In the genomic region with DNA sequence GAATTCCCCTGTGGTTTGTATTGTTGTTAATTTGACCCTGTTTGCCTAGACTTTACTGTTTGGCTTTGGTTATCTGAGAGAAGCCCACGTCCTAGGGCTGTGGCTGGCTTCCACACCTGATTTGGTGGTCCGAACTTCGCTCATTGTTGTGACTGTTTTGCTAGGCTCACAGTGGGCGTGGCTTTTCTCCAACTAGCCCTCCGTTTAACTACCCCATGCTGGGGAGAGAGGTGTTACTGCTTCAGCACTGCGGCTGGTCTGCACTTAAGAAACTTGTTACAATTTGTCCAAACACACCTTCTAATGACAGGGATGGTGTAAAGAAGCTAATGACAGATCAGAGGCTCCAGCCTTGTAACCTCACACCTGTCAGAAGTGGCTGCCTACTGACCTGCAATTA, we compare ENCODE assay signal across 19 mouse cellular contexts.
DNase-seq lines count a peak whose midpoint lies in the region; ATAC-seq and TF ChIP-seq lines count a peak whose summit lies in the region.
"Had no signal": no experiment of that assay in that cellular context is flagged by ENCODE, and none has a peak within 500 bp of the region (broad histone marks: within the 10 kb centered on the region; RNA-seq: fewer than 3 reads in every experiment).

No protein-coding gene starts in this region.

- H3K4me3 ChIP-seq in heart, embryonic 13.5 days, result no peak overlapping the region
- no peak overlapping the region for H3K4me3 ChIP-seq in heart, adult 2 months
- H3K4me3 ChIP-seq in CH12.LX (replicated peaks in 1 of 3; ENCODE audit: low read depth in 2 of 3, low read length in 2 of 3, poor library complexity in 1 of 3), result no peak overlapping the region
- H3K4me3 ChIP-seq in intestine, embryonic 16.5 days (ENCODE audit: low read length), result no peak overlapping the region
- H3K4me3 ChIP-seq: liver, embryonic 15.5 days; neural tube, embryonic 15.5 days; stomach, embryonic 15.5 days had no signal

- dilution Hi-C loops in CH12.LX (cut with MboI; ENCODE audit: extremely low pct_ligation_motif_present, extremely low pct_unique_long_range_greater_than_20kb, low sequenced_read_pairs), result no loop called here

- H3K9ac ChIP-seq in heart, embryonic 13.5 days, result no peak overlapping the region
- no peak overlapping the region for H3K9ac ChIP-seq in heart, adult 2 months (ENCODE audit: low read depth, low read length)
- H3K9ac ChIP-seq in CH12.LX (ENCODE audit: insufficient read depth, low read depth), result no peak overlapping the region
- H3K9ac ChIP-seq in intestine, embryonic 16.5 days (ENCODE audit: low read depth, low read length), result no peak overlapping the region
- H3K9ac ChIP-seq: liver, embryonic 15.5 days; neural tube, embryonic 15.5 days; stomach, embryonic 15.5 days had no signal

- no peak for TF ChIP-seq RAD21 in CH12.LX (IDR thresholded peaks at IDR 0.05; ENCODE audit: low read depth, low read length)

- TF ChIP-seq CTCF in heart, adult 2 months (IDR thresholded peaks at IDR 0.05), result no peak
- TF ChIP-seq CTCF in CH12.LX (conservative IDR thresholded peaks at IDR 0.05 in 1 of 2, IDR thresholded peaks at IDR 0.05 in 1 of 2; ENCODE audit: low read depth in 2 of 2, low read length in 2 of 2), result no peak

- H3K27me3 ChIP-seq in heart, embryonic 13.5 days (replicated peaks), result peaks cover 15% of the 10 kb centered on the region
- H3K27me3 ChIP-seq in heart, adult 2 months (ENCODE audit: control insufficient read depth, insufficient read depth, low read length), result no peaks in the 10 kb centered on the region
- no peaks in the 10 kb centered on the region for H3K27me3 ChIP-seq in CH12.LX (replicated peaks)
- H3K27me3 ChIP-seq in intestine, embryonic 16.5 days (replicated peaks; ENCODE audit: control insufficient read depth, insufficient read depth, low read length), result no peaks in the 10 kb centered on the region
- H3K27me3 ChIP-seq: stomach, embryonic 15.5 days had no signal

- intact Hi-C loops in heart, adult 2 months (cut with DNase I), result loop anchor here (5.0 to 10.0 kb wide), 5 partner anchors 130 to 1527 kb away; a partner anchor contains a TSS

- no peak for ATAC-seq in CD4-positive, CD25-positive, alpha-beta regulatory T cell, adult 4 months
- ATAC-seq in heart, embryonic 13.5 days (ENCODE audit: extremely low read depth, insufficient number of reproducible peaks, low FRiP score, low TSS enrichment), result no peak
- no peak for ATAC-seq in intestine, embryonic 16.5 days

- peak; percentile 3 for DNase-seq in CD4-positive, CD25-positive, alpha-beta regulatory T cell, adult 2 months (ENCODE audit: low read depth, low spot score)
- no peak for DNase-seq in heart, adult 2 months
- no peak for DNase-seq in CH12.LX (ENCODE audit: extremely low read depth)
- peak; percentile 18 for DNase-seq in induced T-regulatory cell, adult 2 months (ENCODE audit: low read depth)
- DNase-seq in T-cell, adult 2 months (ENCODE audit: low spot score), result no peak
- DNase-seq: adrenal gland, adult 2 months; cerebellum, adult 18-20 months; gastrocnemius, postnatal 36 days; heart, postnatal 10 days; layer of hippocampus, adult 9-11 months; lung, postnatal 10 days; thymus, postnatal 14 days had no signal

- peaks cover 3% of the 10 kb centered on the region; the same call in 1 of the 2 replicates for H3K9me3 ChIP-seq in heart, embryonic 13.5 days
- no peaks in the 10 kb centered on the region for H3K9me3 ChIP-seq in CH12.LX (replicated peaks; ENCODE audit: low read length)
- no peaks in the 10 kb centered on the region; the same call in 1 of the 2 replicates for H3K9me3 ChIP-seq in intestine, embryonic 16.5 days (ENCODE audit: control insufficient read depth, low read length)
- H3K9me3 ChIP-seq: liver, embryonic 15.5 days; neural tube, embryonic 15.5 days; stomach, embryonic 15.5 days had no signal

- no peak overlapping the region for H3K27ac ChIP-seq in heart, embryonic 13.5 days (replicated peaks)
- no peak overlapping the region for H3K27ac ChIP-seq in heart, adult 2 months
- H3K27ac ChIP-seq in CH12.LX (ENCODE audit: insufficient read depth, low read depth), result no peak overlapping the region
- H3K27ac ChIP-seq in intestine, embryonic 16.5 days (ENCODE audit: low read length), result no peak overlapping the region
- H3K27ac ChIP-seq: hindbrain, postnatal 0 days; liver, embryonic 15.5 days; neural tube, embryonic 15.5 days; stomach, embryonic 15.5 days had no signal

- H3K79me2 ChIP-seq in heart, adult 2 months (replicated peaks; ENCODE audit: control insufficient read depth, insufficient read depth, low read length), result no peaks in the 10 kb centered on the region
- H3K79me2 ChIP-seq in CH12.LX (replicated peaks; ENCODE audit: control insufficient read depth, extremely low read depth, insufficient read depth, poor library complexity, severe bottlenecking), result no peaks in the 10 kb centered on the region

- in situ Hi-C loops in CH12.LX (cut with MboI; ENCODE audit: low pct_ligation_motif_present, low pct_unique_long_range_greater_than_20kb, low sequenced_read_pairs), result no loop called here

- WGBS in heart, embryonic 13.5 days, result 2% methylated on average over 6 of the region's 6 CpGs
- WGBS in heart, adult 2 months, result 4% methylated on average over 6 of the region's 6 CpGs
- 3% methylated on average over 6 of the region's 6 CpGs for WGBS in intestine, embryonic 16.5 days

- peak overlapping the region; percentile 24 for H3K4me2 ChIP-seq in heart, embryonic 13.5 days
- peak overlapping the region; percentile 11; the same call in 1 of the 2 replicates for H3K4me2 ChIP-seq in CH12.LX (ENCODE audit: insufficient read depth, low read depth, poor library complexity, severe bottlenecking)
- no peak overlapping the region for H3K4me2 ChIP-seq in intestine, embryonic 16.5 days (ENCODE audit: low read depth, low read length)
- H3K4me2 ChIP-seq: liver, embryonic 15.5 days had no signal

- no peaks in the 10 kb centered on the region for H3K36me3 ChIP-seq in heart, embryonic 13.5 days
- no peaks in the 10 kb centered on the region for H3K36me3 ChIP-seq in heart, adult 2 months (ENCODE audit: control insufficient read depth, insufficient read depth, low read length)
- H3K36me3 ChIP-seq in CH12.LX (replicated peaks in 1 of 2; ENCODE audit: control insufficient read depth in 1 of 2, insufficient read depth in 1 of 2, low read length in 1 of 2), result no peaks in the 10 kb centered on the region
- H3K36me3 ChIP-seq in intestine, embryonic 16.5 days (ENCODE audit: control insufficient read depth, insufficient read depth, low read length), result no peaks in the 10 kb centered on the region
- H3K36me3 ChIP-seq: liver, embryonic 15.5 days; neural tube, embryonic 15.5 days; stomach, embryonic 15.5 days had no signal

- TF ChIP-seq EP300 in heart, adult 2 months (IDR thresholded peaks at IDR 0.05; ENCODE audit: insufficient read depth, low read depth, low read length), result no peak
- TF ChIP-seq EP300 in CH12.LX (IDR thresholded peaks at IDR 0.05; ENCODE audit: low read length), result no peak

- H3K4me1 ChIP-seq in heart, embryonic 13.5 days, result peaks cover 11% of the 10 kb centered on the region
- peaks cover 2% of the 10 kb centered on the region; the same call in 1 of the 2 replicates for H3K4me1 ChIP-seq in heart, adult 2 months (ENCODE audit: control insufficient read depth, insufficient read depth, low read length)
- peaks cover 4 to 21% of the 10 kb centered on the region in 2 experiments; a peak in 2 of 4 replicates for H3K4me1 ChIP-seq in CH12.LX (ENCODE audit: control insufficient read depth in 1 of 2, insufficient read depth in 2 of 2)
- H3K4me1 ChIP-seq in intestine, embryonic 16.5 days (ENCODE audit: control insufficient read depth, insufficient read depth, low read length), result 0 out of 2 replicates have a peak, but pooled peaks cover 3% of the 10 kb centered on the region
- H3K4me1 ChIP-seq: liver, embryonic 15.5 days; stomach, embryonic 15.5 days had no signal

- TF ChIP-seq POLR2A in heart, adult 2 months (IDR thresholded peaks at IDR 0.05; ENCODE audit: insufficient read depth, low read depth, low read length), result no peak
- no peak for TF ChIP-seq POLR2A in CH12.LX (IDR thresholded peaks at IDR 0.05; ENCODE audit: low read depth, low read length)

TF ChIP-seq in CH12.LX, 34 proteins besides CTCF, POLR2A, EP300 and RAD21:
- TF ChIP-seq GABPA (IDR thresholded peaks at IDR 0.05; ENCODE audit: insufficient replicate concordance, low read depth, low read length), result no peak
- no peak for TF ChIP-seq SIN3A (IDR thresholded peaks at IDR 0.05; ENCODE audit: low read length)
- TF ChIP-seq JUN (IDR thresholded peaks at IDR 0.05; ENCODE audit: insufficient read depth, low read depth, low read length), result no peak
- no peak for TF ChIP-seq ZC3H11A (IDR thresholded peaks at IDR 0.05; ENCODE audit: low read depth, low read length)
- no peak for TF ChIP-seq E2F4 (IDR thresholded peaks at IDR 0.05; ENCODE audit: insufficient replicate concordance, low read depth, low read length)
- no peak for TF ChIP-seq MAX (IDR thresholded peaks at IDR 0.05; ENCODE audit: low read length)
- TF ChIP-seq USF2 (conservative IDR thresholded peaks at IDR 0.05; ENCODE audit: low read depth, low read length), result no peak
- TF ChIP-seq BHLHE40 (IDR thresholded peaks at IDR 0.05; ENCODE audit: low read depth, low read length), result no peak
- no peak for TF ChIP-seq SMC3 (IDR thresholded peaks at IDR 0.05; ENCODE audit: low read depth, low read length)
- no peak for TF ChIP-seq POLR2AphosphoS2 (IDR thresholded peaks at IDR 0.05; ENCODE audit: low read depth, low read length)
- TF ChIP-seq JUND (conservative IDR thresholded peaks at IDR 0.05; ENCODE audit: low read depth, low read length), result no peak
- no peak for TF ChIP-seq NELFE (IDR thresholded peaks at IDR 0.05; ENCODE audit: low read depth, low read length)
- no peak for TF ChIP-seq NRF1 (IDR thresholded peaks at IDR 0.05; ENCODE audit: low read depth, low read length)
- TF ChIP-seq MYC (IDR thresholded peaks at IDR 0.05; ENCODE audit: low read depth, low read length), result no peak
- no peak for TF ChIP-seq ELF1 (IDR thresholded peaks at IDR 0.05; ENCODE audit: low read depth, low read length)
TF ChIP-seq in CH12.LX: peak in this region for 0.

Comparison
In these comparisons a context has a peak if more than half of its experiments do, and no peak if none do; other contexts are left out.
1. DNase-seq: peak in CD4-positive, CD25-positive, alpha-beta regulatory T cell, adult 2 months (single experiment) and induced T-regulatory cell, adult 2 months (single experiment); none in heart, adult 2 months (0 of 2), CH12.LX (single experiment) and T-cell, adult 2 months (single experiment).